Mouse (Mus musculus): Measurements from ENCODE around the gene Naa38. TPM values are rescaled to one million over a fixed set of nuclear protein-coding genes. Genes with fewer than 3 reads are reported as not detected.
"Not testable (repeated sequence)": the region's sequence is repeated elsewhere in the genome, so short reads cannot be mapped to it uniquely, and the experiment has no call there.

Naa38 gene
- polyA plus RNA-seq (2014; fragmentation: Nextera tagmentation; extraction: Ambion mirVana), result 117 and 130 TPM in 2 replicates

GRCm38 (mm10) chr11:69395235-69395633 lies at the start of gene Naa38, which contains the start of gene Cyb5d1:
Gene Naa38, plus strand, starts transcription at chr11:69395487.
Gene Cyb5d1, minus strand, starts transcription at chr11:69395631.
- DNase-seq (ENCODE audit: low spot score) (peak; percentile 88), ATAC-seq (ENCODE audit: low FRiP score) (peak; percentile 77)
- peaks cover 34% of the 10 kb centered on the region for H3K36me3 ChIP-seq (replicated peaks; ENCODE audit: control insufficient read depth, insufficient read depth)
- H3K4me1 ChIP-seq (replicated peaks; ENCODE audit: control insufficient read depth, insufficient read depth, low read length), result peaks cover 15% of the 10 kb centered on the region
- WGBS, result under 1% methylated on average over 19 of the region's 24 CpGs
- not testable (repeated sequence) for H3K9me3 ChIP-seq (ENCODE audit: control insufficient read depth, low read length); H3K27me3 ChIP-seq (ENCODE audit: control insufficient read depth, insufficient read depth, low read length)
- peak within 1 kb of the TSS; percentile 98 for H3K27ac ChIP-seq
- H3K4me3 ChIP-seq (replicated peaks; ENCODE audit: low read length), result peak within 1 kb of the TSS; percentile 64
- peak within 1 kb of the TSS; percentile 87 for H3K9ac ChIP-seq
- peak within 1 kb of the TSS; percentile 93 for H3K4me2 ChIP-seq (replicated peaks)

- Histone ChIP-seq H3K9ac (no peak overlapping the region), H3K4me3 (replicated peaks; ENCODE audit: low read length) (no peak overlapping the region), H3K4me1 (replicated peaks; ENCODE audit: control insufficient read depth, insufficient read depth, low read length) (peaks cover 8% of the 10 kb centered on the region), H3K9me3 (ENCODE audit: control insufficient read depth, low read length) (no peaks in the 10 kb centered on the region), H3K4me2 (replicated peaks) (no peak overlapping the region), H3K36me3 (replicated peaks; ENCODE audit: control insufficient read depth, insufficient read depth) (peaks cover 95% of the 10 kb centered on the region), H3K27me3 (ENCODE audit: control insufficient read depth, insufficient read depth, low read length) (no peaks in the 10 kb centered on the region), H3K27ac (no peak overlapping the region)
- DNase-seq (ENCODE audit: low spot score) (no peak), ATAC-seq (ENCODE audit: low FRiP score) (no peak)
- 90% methylated on average over 22 of the region's 26 CpGs for WGBS
Observed at GRCm38 (mm10) chr11:69346441-69346840, 48.8 kb upstream of the Naa38 start.

- no peak for ATAC-seq (ENCODE audit: low FRiP score)
- H3K36me3 ChIP-seq (replicated peaks; ENCODE audit: control insufficient read depth, insufficient read depth), result peaks cover 100% of the 10 kb centered on the region
- no peaks in the 10 kb centered on the region for H3K4me1 ChIP-seq (replicated peaks; ENCODE audit: control insufficient read depth, insufficient read depth, low read length)
- H3K9me3 ChIP-seq (ENCODE audit: control insufficient read depth, low read length), result no peaks in the 10 kb centered on the region
- H3K9ac ChIP-seq, result no peak overlapping the region
- no peak for DNase-seq (ENCODE audit: low spot score)
- H3K4me2 ChIP-seq (replicated peaks), result no peak overlapping the region
- H3K27me3 ChIP-seq (ENCODE audit: control insufficient read depth, insufficient read depth, low read length), result no peaks in the 10 kb centered on the region
- no peak overlapping the region for H3K4me3 ChIP-seq (replicated peaks; ENCODE audit: low read length)
- H3K27ac ChIP-seq, result no peak overlapping the region
- WGBS, result 90% methylated on average over 5 of the region's 5 CpGs
Observed at GRCm38 (mm10) chr11:69356544-69356943, 38.7 kb upstream of the Naa38 start.

GRCm38 (mm10) chr11:69357690-69358089 lies 37.6 kb upstream of the Naa38 start:
- 95% methylated on average over 12 of the region's 12 CpGs for whole genome bisulfite sequencing
- Histone ChIP-seq H3K4me1 (replicated peaks; ENCODE audit: control insufficient read depth, insufficient read depth, low read length) (no peaks in the 10 kb centered on the region), H3K27ac (no peak overlapping the region), H3K4me3 (replicated peaks; ENCODE audit: low read length) (no peak overlapping the region), H3K9me3 (ENCODE audit: control insufficient read depth, low read length) (no peaks in the 10 kb centered on the region), H3K27me3 (ENCODE audit: control insufficient read depth, insufficient read depth, low read length) (no peaks in the 10 kb centered on the region), H3K36me3 (replicated peaks; ENCODE audit: control insufficient read depth, insufficient read depth) (peaks cover 100% of the 10 kb centered on the region), H3K9ac (no peak overlapping the region), H3K4me2 (replicated peaks) (no peak overlapping the region)
- DNase-seq (ENCODE audit: low spot score) (no peak), ATAC-seq (ENCODE audit: low FRiP score) (no peak)

- Histone ChIP-seq H3K4me1 (replicated peaks; ENCODE audit: control insufficient read depth, insufficient read depth, low read length) (peaks cover 26% of the 10 kb centered on the region), H3K4me3 (replicated peaks; ENCODE audit: low read length) (no peak overlapping the region), H3K27me3 (ENCODE audit: control insufficient read depth, insufficient read depth, low read length) (no peaks in the 10 kb centered on the region), H3K36me3 (replicated peaks; ENCODE audit: control insufficient read depth, insufficient read depth) (peaks cover 75% of the 10 kb centered on the region), H3K9me3 (ENCODE audit: control insufficient read depth, low read length) (no peaks in the 10 kb centered on the region), H3K27ac (no peak overlapping the region), H3K4me2 (replicated peaks) (no peak overlapping the region), H3K9ac (no peak overlapping the region)
- no peak for ATAC-seq (ENCODE audit: low FRiP score)
- no peak for DNase-seq (ENCODE audit: low spot score)
- 40% methylated on average over 7 of the region's 7 CpGs for WGBS
Observed at GRCm38 (mm10) chr11:69362021-69362420, 33.3 kb upstream of the Naa38 start.

GRCm38 (mm10) chr11:69362479-69362878 lies 32.8 kb upstream of the Naa38 start:
- Histone ChIP-seq H3K4me3 (replicated peaks; ENCODE audit: low read length) (no peak overlapping the region), H3K9me3 (ENCODE audit: control insufficient read depth, low read length) (no peaks in the 10 kb centered on the region), H3K36me3 (replicated peaks; ENCODE audit: control insufficient read depth, insufficient read depth) (peaks cover 71% of the 10 kb centered on the region), H3K4me2 (replicated peaks) (no peak overlapping the region), H3K9ac (no peak overlapping the region), H3K27me3 (ENCODE audit: control insufficient read depth, insufficient read depth, low read length) (no peaks in the 10 kb centered on the region), H3K27ac (no peak overlapping the region), H3K4me1 (replicated peaks; ENCODE audit: control insufficient read depth, insufficient read depth, low read length) (peaks cover 26% of the 10 kb centered on the region)
- ATAC-seq (ENCODE audit: low FRiP score) (no peak), DNase-seq (ENCODE audit: low spot score) (no peak)
- WGBS, result 86% methylated on average over 2 of the region's 2 CpGs

- DNase-seq (ENCODE audit: low spot score) (no peak), ATAC-seq (ENCODE audit: low FRiP score) (no peak)
- peak overlapping the region; percentile 100; the same call in 1 of the 2 replicates for H3K27ac ChIP-seq
- peaks cover 32% of the 10 kb centered on the region for H3K4me1 ChIP-seq (replicated peaks; ENCODE audit: control insufficient read depth, insufficient read depth, low read length)
- H3K4me2 ChIP-seq (replicated peaks), result peak overlapping the region; percentile 97
- WGBS, result 52% methylated on average over 8 of the region's 8 CpGs
- no peak overlapping the region for H3K4me3 ChIP-seq (replicated peaks; ENCODE audit: low read length)
- H3K9ac ChIP-seq, result peak overlapping the region; percentile 18; the same call in 1 of the 2 replicates
- H3K9me3 ChIP-seq (ENCODE audit: control insufficient read depth, low read length), result no peaks in the 10 kb centered on the region
- H3K36me3 ChIP-seq (replicated peaks; ENCODE audit: control insufficient read depth, insufficient read depth), result peaks cover 52% of the 10 kb centered on the region
- H3K27me3 ChIP-seq (ENCODE audit: control insufficient read depth, insufficient read depth, low read length), result no peaks in the 10 kb centered on the region
Observed at GRCm38 (mm10) chr11:69364376-69364775, 30.9 kb upstream of the Naa38 start.

GRCm38 (mm10) chr11:69364910-69365309 lies 30.4 kb upstream of the Naa38 start:
- Histone ChIP-seq H3K27ac (peak overlapping the region; percentile 100), H3K9me3 (ENCODE audit: control insufficient read depth, low read length) (no peaks in the 10 kb centered on the region), H3K4me2 (replicated peaks) (peak overlapping the region; percentile 97), H3K4me1 (replicated peaks; ENCODE audit: control insufficient read depth, insufficient read depth, low read length) (peaks cover 32% of the 10 kb centered on the region), H3K4me3 (replicated peaks; ENCODE audit: low read length) (peak overlapping the region; percentile 4; the same call in 1 of the 2 replicates), H3K36me3 (replicated peaks; ENCODE audit: control insufficient read depth, insufficient read depth) (peaks cover 46% of the 10 kb centered on the region), H3K9ac (peak overlapping the region; percentile 64), H3K27me3 (ENCODE audit: control insufficient read depth, insufficient read depth, low read length) (no peaks in the 10 kb centered on the region)
- ATAC-seq (ENCODE audit: low FRiP score) (peak; percentile 49), DNase-seq (ENCODE audit: low spot score) (peak; percentile 74)
- 2% methylated on average over 6 of the region's 6 CpGs for WGBS

- H3K4me1 ChIP-seq (replicated peaks; ENCODE audit: control insufficient read depth, insufficient read depth, low read length), result peaks cover 35% of the 10 kb centered on the region
- no peaks in the 10 kb centered on the region for H3K27me3 ChIP-seq (ENCODE audit: control insufficient read depth, insufficient read depth, low read length)
- DNase-seq (ENCODE audit: low spot score) (no peak), ATAC-seq (ENCODE audit: low FRiP score) (no peak)
- H3K27ac ChIP-seq, result peak overlapping the region; percentile 100
- H3K36me3 ChIP-seq (replicated peaks; ENCODE audit: control insufficient read depth, insufficient read depth), result peaks cover 38% of the 10 kb centered on the region
- peak overlapping the region; percentile 97 for H3K4me2 ChIP-seq (replicated peaks)
- WGBS, result 22% methylated on average over 6 of the region's 6 CpGs
- H3K9me3 ChIP-seq (ENCODE audit: control insufficient read depth, low read length), result no peaks in the 10 kb centered on the region
- peak overlapping the region; percentile 100 for H3K4me3 ChIP-seq (replicated peaks; ENCODE audit: low read length)
- H3K9ac ChIP-seq, result peak overlapping the region; percentile 64
Observed at GRCm38 (mm10) chr11:69365722-69366121, 29.6 kb upstream of the Naa38 start.
